Mouse (Mus musculus): ENCODE results near the gene Ciao2a. TPM values are rescaled to one million over a fixed set of nuclear protein-coding genes. Genes with fewer than 3 reads are reported as not detected.

The Ciao2a gene
- polyA plus RNA-seq, 1 experiment from 2014 or later, result 141 TPM

- WGBS, result 47% methylated on average over 9 of the region's 9 CpGs
Observed at GRCm38 (mm10) chr9:66152011-66152410, 25.6 kb downstream of the Ciao2a start.

GRCm38 (mm10) chr9:66153594-66153993 is 27.2 kb downstream of the Ciao2a start:
- H3K36me3 ChIP-seq (ENCODE audit: control insufficient read depth, insufficient read depth, low read length), result no peaks in the 10 kb centered on the region
- no peaks in the 10 kb centered on the region for H3K9me3 ChIP-seq (ENCODE audit: control insufficient read depth, low read length)
- 88% methylated on average over 6 of the region's 6 CpGs for WGBS
- no peak overlapping the region for H3K27ac ChIP-seq (ENCODE audit: low read length)
- no peak overlapping the region for H3K4me2 ChIP-seq (ENCODE audit: low read depth, low read length)
- no peak overlapping the region for H3K4me3 ChIP-seq (ENCODE audit: low read length)
- H3K9ac ChIP-seq (ENCODE audit: low read length), result no peak overlapping the region
- H3K27me3 ChIP-seq (ENCODE audit: control insufficient read depth, insufficient read depth, low read depth, low read length), result peaks cover 5% of the 10 kb centered on the region; the same call in 1 of the 2 replicates
- no peak for ATAC-seq (ENCODE audit: low read depth)
- peaks cover 4% of the 10 kb centered on the region for H3K4me1 ChIP-seq (replicated peaks; ENCODE audit: control insufficient read depth, insufficient read depth, low read length)

More at GRCm38 (mm10) chr9:66152011-66152410, 25.6 kb downstream of the Ciao2a start:
- H3K27ac ChIP-seq (ENCODE audit: low read length), result no peak overlapping the region
- H3K4me1 ChIP-seq (replicated peaks; ENCODE audit: control insufficient read depth, insufficient read depth, low read length), result no peaks in the 10 kb centered on the region
- no peak for ATAC-seq (ENCODE audit: low read depth)
- H3K4me2 ChIP-seq (ENCODE audit: low read depth, low read length), result no peak overlapping the region
- H3K36me3 ChIP-seq (ENCODE audit: control insufficient read depth, insufficient read depth, low read length), result no peaks in the 10 kb centered on the region
- no peaks in the 10 kb centered on the region for H3K9me3 ChIP-seq (ENCODE audit: control insufficient read depth, low read length)
- H3K9ac ChIP-seq (ENCODE audit: low read length), result no peak overlapping the region
- no peak overlapping the region for H3K4me3 ChIP-seq (ENCODE audit: low read length)
- no peaks in the 10 kb centered on the region for H3K27me3 ChIP-seq (ENCODE audit: control insufficient read depth, insufficient read depth, low read depth, low read length)

DNA sequence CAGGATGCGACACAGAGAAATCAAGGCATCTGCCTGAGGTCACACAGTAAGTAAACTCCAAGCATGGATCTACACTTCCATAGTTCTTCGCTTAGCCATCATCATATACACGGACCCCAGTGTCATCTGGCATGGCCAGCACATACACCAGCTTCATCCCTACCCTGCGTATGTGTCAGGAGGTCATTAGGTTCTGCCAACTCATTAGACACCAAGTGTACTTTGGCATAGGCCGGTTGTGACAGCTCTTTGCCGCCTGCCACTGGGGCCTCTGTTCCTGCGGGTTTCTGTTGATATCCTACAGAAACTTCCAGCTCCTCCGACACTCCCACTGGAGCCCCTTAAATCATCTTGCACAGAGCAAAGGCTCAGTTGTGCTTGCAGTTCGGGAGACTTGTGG is 27.6 kb downstream of the Ciao2a start:
- 84% methylated on average over 9 of the region's 9 CpGs for WGBS
- Histone ChIP-seq H3K4me1 (replicated peaks; ENCODE audit: control insufficient read depth, insufficient read depth, low read length) (peaks cover 4% of the 10 kb centered on the region), H3K4me2 (ENCODE audit: low read depth, low read length) (no peak overlapping the region), H3K27ac (ENCODE audit: low read length) (no peak overlapping the region), H3K4me3 (ENCODE audit: low read length) (no peak overlapping the region), H3K9me3 (ENCODE audit: control insufficient read depth, low read length) (no peaks in the 10 kb centered on the region), H3K27me3 (ENCODE audit: control insufficient read depth, insufficient read depth, low read depth, low read length) (peaks cover 8% of the 10 kb centered on the region; the same call in 1 of the 2 replicates), H3K36me3 (ENCODE audit: control insufficient read depth, insufficient read depth, low read length) (no peaks in the 10 kb centered on the region), H3K9ac (ENCODE audit: low read length) (no peak overlapping the region)
- no peak for ATAC-seq (ENCODE audit: low read depth)

- peaks cover 12% of the 10 kb centered on the region; the same call in 1 of the 2 replicates for H3K27me3 ChIP-seq (ENCODE audit: control insufficient read depth, insufficient read depth, low read depth, low read length)
- WGBS, result 73% methylated on average over 1 of the region's 1 CpGs
- H3K36me3 ChIP-seq (ENCODE audit: control insufficient read depth, insufficient read depth, low read length), result no peaks in the 10 kb centered on the region
- H3K4me1 ChIP-seq (replicated peaks; ENCODE audit: control insufficient read depth, insufficient read depth, low read length), result peaks cover 4% of the 10 kb centered on the region
- H3K27ac ChIP-seq (ENCODE audit: low read length), result no peak overlapping the region
- no peak for ATAC-seq (ENCODE audit: low read depth)
- H3K9ac ChIP-seq (ENCODE audit: low read length), result no peak overlapping the region
- H3K9me3 ChIP-seq (ENCODE audit: control insufficient read depth, low read length), result no peaks in the 10 kb centered on the region
- no peak overlapping the region for H3K4me3 ChIP-seq (ENCODE audit: low read length)
- H3K4me2 ChIP-seq (ENCODE audit: low read depth, low read length), result no peak overlapping the region
Observed at GRCm38 (mm10) chr9:66155534-66155933, 29.1 kb downstream of the Ciao2a start.

DNA sequence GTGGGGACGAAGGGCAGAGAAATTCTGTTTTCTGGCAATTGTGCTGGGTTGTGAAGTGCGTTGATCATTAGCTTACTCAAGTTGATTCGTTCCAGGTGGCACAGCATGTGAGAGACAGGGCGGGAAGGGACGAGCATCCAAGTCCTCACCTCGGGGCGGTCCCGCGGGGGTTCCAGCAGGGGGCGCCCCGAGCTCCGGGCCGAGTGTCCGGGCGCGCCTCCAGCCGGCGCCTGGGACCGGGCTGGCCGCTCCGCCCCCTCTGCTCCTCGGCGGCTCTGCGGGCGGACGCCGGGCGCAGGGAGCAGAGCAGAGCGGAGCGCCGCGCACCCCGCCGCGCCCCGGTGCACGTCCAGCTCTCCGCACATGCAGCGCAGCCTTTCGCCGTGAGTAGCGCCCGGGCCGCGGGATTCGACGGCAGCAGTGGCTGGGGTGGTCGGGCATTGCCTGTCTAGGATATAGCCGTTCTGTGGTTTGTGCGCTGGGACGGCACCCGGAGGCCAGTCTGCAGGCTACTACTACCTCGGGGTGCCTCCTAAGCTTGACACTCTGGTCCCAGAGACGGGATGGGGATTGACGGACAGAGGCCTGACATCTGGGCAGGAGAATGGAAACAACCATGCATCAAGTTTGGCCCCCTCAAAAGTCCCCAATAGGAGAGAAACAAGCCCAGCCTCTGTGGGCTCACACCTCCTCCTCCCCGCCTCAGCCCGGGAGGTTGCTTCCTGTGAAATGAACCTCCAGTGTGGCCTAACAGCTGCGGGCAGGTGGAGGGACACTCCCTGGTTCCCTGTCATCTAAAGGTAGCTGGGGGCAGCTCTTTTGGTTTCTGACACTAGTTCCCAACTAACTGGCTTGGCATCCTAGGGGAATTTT is 31.8 kb downstream of the Ciao2a start, which contains the start of gene Dapk2:
Gene Dapk2, plus strand, starts transcription at position 266 of the 873 bp plus-strand sequence.
- no peak within 1 kb of the TSS for H3K27ac ChIP-seq (ENCODE audit: low read length)
- peaks cover 4% of the 10 kb centered on the region for H3K4me1 ChIP-seq (replicated peaks; ENCODE audit: control insufficient read depth, insufficient read depth, low read length)
- ATAC-seq (ENCODE audit: low read depth), result peak; percentile 95
- peaks cover 12% of the 10 kb centered on the region; the same call in 1 of the 2 replicates for H3K27me3 ChIP-seq (ENCODE audit: control insufficient read depth, insufficient read depth, low read depth, low read length)
- peak within 1 kb of the TSS; percentile 55 for H3K4me3 ChIP-seq (ENCODE audit: low read length)
- H3K9me3 ChIP-seq (ENCODE audit: control insufficient read depth, low read length), result no peaks in the 10 kb centered on the region
- peak within 1 kb of the TSS; percentile 81 for H3K4me2 ChIP-seq (ENCODE audit: low read depth, low read length)
- peak within 1 kb of the TSS; percentile 65 for H3K9ac ChIP-seq (ENCODE audit: low read length)
- under 1% methylated on average over 58 of the region's 58 CpGs for WGBS
- no peaks in the 10 kb centered on the region for H3K36me3 ChIP-seq (ENCODE audit: control insufficient read depth, insufficient read depth, low read length)

DNA sequence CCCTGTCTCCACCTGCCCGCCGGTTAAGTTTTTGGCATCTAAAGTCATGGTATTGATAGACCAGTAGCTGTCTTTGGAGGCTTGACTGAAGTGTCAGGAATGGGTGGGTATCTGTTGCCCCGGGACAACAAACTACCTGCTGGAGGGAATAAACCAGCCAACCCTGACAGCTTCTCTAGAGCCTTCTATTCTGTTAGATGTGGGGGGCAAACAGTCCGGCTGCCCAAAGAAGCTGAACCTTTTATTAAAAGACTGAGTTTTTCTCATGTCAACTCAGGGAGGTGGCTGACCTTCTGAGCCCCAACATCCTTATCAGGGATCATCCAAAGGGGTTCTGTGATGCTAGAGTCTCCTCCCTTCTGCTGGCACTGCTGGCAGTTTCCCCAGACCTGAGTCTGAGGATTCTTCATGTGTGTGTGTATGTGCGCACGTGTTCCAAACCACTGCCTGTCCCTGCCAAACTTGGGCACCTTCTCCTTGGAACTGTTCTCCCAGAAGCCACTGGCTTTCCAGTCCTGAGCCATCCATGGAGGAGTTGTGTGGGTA is 32.5 kb downstream of the Ciao2a start:
- Histone ChIP-seq H3K9me3 (ENCODE audit: control insufficient read depth, low read length) (no peaks in the 10 kb centered on the region), H3K27me3 (ENCODE audit: control insufficient read depth, insufficient read depth, low read depth, low read length) (peaks cover 12% of the 10 kb centered on the region; the same call in 1 of the 2 replicates), H3K4me3 (ENCODE audit: low read length) (peak overlapping the region; percentile 55), H3K9ac (ENCODE audit: low read length) (no peak overlapping the region), H3K36me3 (ENCODE audit: control insufficient read depth, insufficient read depth, low read length) (no peaks in the 10 kb centered on the region), H3K27ac (ENCODE audit: low read length) (no peak overlapping the region), H3K4me2 (ENCODE audit: low read depth, low read length) (peak overlapping the region; percentile 81), H3K4me1 (replicated peaks; ENCODE audit: control insufficient read depth, insufficient read depth, low read length) (peaks cover 4% of the 10 kb centered on the region)
- 82% methylated on average over 6 of the region's 6 CpGs for WGBS
- no peak for ATAC-seq (ENCODE audit: low read depth)

DNA sequence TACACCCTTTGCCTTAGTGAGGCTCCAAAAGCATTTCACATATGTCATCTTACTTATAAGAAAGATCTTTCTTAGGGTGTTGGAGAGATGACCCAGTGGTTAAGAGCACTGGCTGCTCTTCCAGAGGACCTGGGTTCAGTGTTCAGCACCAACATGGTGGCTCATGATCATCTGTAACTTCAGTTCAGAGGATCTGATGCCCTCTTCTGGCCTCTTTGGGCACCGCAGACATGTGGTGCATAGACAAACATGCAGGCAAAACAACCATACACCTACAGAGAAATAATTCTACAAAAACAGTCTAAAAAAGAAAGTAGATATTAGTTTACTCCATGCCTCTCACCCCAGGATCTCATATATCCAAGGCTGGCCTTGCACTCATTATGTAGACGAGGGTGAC is 33.7 kb downstream of the Ciao2a start:
- Histone ChIP-seq H3K4me3 (ENCODE audit: low read length) (no peak overlapping the region), H3K36me3 (ENCODE audit: control insufficient read depth, insufficient read depth, low read length) (no peaks in the 10 kb centered on the region), H3K4me2 (ENCODE audit: low read depth, low read length) (no peak overlapping the region), H3K27ac (ENCODE audit: low read length) (no peak overlapping the region), H3K27me3 (ENCODE audit: control insufficient read depth, insufficient read depth, low read depth, low read length) (peaks cover 12% of the 10 kb centered on the region; the same call in 1 of the 2 replicates), H3K4me1 (replicated peaks; ENCODE audit: control insufficient read depth, insufficient read depth, low read length) (peaks cover 4% of the 10 kb centered on the region), H3K9me3 (ENCODE audit: control insufficient read depth, low read length) (no peaks in the 10 kb centered on the region), H3K9ac (ENCODE audit: low read length) (no peak overlapping the region)
- ATAC-seq (ENCODE audit: low read depth), result no peak
- 92% methylated on average over 2 of the region's 2 CpGs for WGBS

GRCm38 (mm10) chr9:66162995-66163394 is 36.6 kb downstream of the Ciao2a start:
- no peak overlapping the region for H3K4me3 ChIP-seq (ENCODE audit: low read length)
- 71% methylated on average over 9 of the region's 9 CpGs for WGBS
- H3K4me1 ChIP-seq (replicated peaks; ENCODE audit: control insufficient read depth, insufficient read depth, low read length), result no peaks in the 10 kb centered on the region; the same call in 1 of the 2 replicates
- no peak overlapping the region for H3K4me2 ChIP-seq (ENCODE audit: low read depth, low read length)
- no peak overlapping the region for H3K27ac ChIP-seq (ENCODE audit: low read length)
- peaks cover 9% of the 10 kb centered on the region; the same call in 1 of the 2 replicates for H3K27me3 ChIP-seq (ENCODE audit: control insufficient read depth, insufficient read depth, low read depth, low read length)
- H3K9ac ChIP-seq (ENCODE audit: low read length), result no peak overlapping the region
- no peaks in the 10 kb centered on the region for H3K36me3 ChIP-seq (ENCODE audit: control insufficient read depth, insufficient read depth, low read length)
- ATAC-seq (ENCODE audit: low read depth), result no peak
- no peaks in the 10 kb centered on the region for H3K9me3 ChIP-seq (ENCODE audit: control insufficient read depth, low read length)

GRCm38 (mm10) chr9:66167222-66167621 is 40.8 kb downstream of the Ciao2a start:
- Histone ChIP-seq H3K9me3 (ENCODE audit: control insufficient read depth, low read length) (no peaks in the 10 kb centered on the region), H3K36me3 (ENCODE audit: control insufficient read depth, insufficient read depth, low read length) (no peaks in the 10 kb centered on the region), H3K4me3 (ENCODE audit: low read length) (no peak overlapping the region), H3K9ac (ENCODE audit: low read length) (no peak overlapping the region), H3K27ac (ENCODE audit: low read length) (no peak overlapping the region), H3K27me3 (ENCODE audit: control insufficient read depth, insufficient read depth, low read depth, low read length) (no peaks in the 10 kb centered on the region), H3K4me1 (replicated peaks; ENCODE audit: control insufficient read depth, insufficient read depth, low read length) (peaks cover 6% of the 10 kb centered on the region; the same call in 1 of the 2 replicates), H3K4me2 (ENCODE audit: low read depth, low read length) (no peak overlapping the region)
- no peak for ATAC-seq (ENCODE audit: low read depth)
- 84% methylated on average over 5 of the region's 5 CpGs for WGBS

Data from lung, embryonic 16.5 days (tissue).